Mouse (Mus musculus): ENCODE data around the gene Sipa1l2. TPM values are rescaled to one million over a fixed set of nuclear protein-coding genes. Genes with fewer than 3 reads are reported as not detected.

Gene Sipa1l2
- polyA plus RNA-seq, 1 experiment = 6.5 TPM

DNA sequence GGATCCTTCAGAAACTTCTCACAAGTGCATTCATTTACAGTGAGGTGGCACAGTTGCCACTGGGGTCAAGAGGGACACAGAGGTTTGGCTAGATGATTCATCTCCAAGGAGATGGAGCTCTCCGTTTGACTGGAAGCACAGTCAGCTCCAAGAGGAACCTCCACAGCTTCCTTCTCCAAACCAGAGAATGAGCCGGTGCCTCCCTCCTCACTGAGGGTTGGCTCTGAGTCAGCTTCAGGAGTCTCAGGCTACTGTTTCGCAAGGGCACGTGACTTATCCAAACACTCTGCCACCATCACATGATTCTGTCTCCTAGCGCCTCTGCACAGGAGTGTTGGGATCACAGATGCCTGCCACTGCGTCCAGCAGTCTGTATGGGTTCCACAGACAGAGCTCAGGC lies 153.5 kb downstream of the Sipa1l2 start:
- TF ChIP-seq USF1 (IDR thresholded peaks at IDR 0.05; ENCODE audit: low read depth) = peak; percentile 97
- TF ChIP-seq MAX (IDR thresholded peaks at IDR 0.05) = peak; percentile 78
- no peak for TF ChIP-seq CTCF (IDR thresholded peaks at IDR 0.05; ENCODE audit: control insufficient read depth, insufficient read depth, insufficient read length)
- peak; percentile 29 for TF ChIP-seq MYOD1 (IDR thresholded peaks at IDR 0.05; ENCODE audit: control insufficient read depth, insufficient read length, low read depth)
- TF ChIP-seq MYOG (IDR thresholded peaks at IDR 0.05; ENCODE audit: control insufficient read depth, extremely low read depth, insufficient read length) = no peak
- TF ChIP-seq CEBPB (IDR thresholded peaks at IDR 0.05; ENCODE audit: low read depth) = peak; percentile 88
- H3K4me3 ChIP-seq (ENCODE audit: insufficient read depth, poor library complexity, severe bottlenecking) = no peak overlapping the region
- H3K36me3 ChIP-seq (ENCODE audit: control insufficient read depth, insufficient read depth) = no peaks in the 10 kb centered on the region
- H3K79me3 ChIP-seq (ENCODE audit: low read depth) = no peaks in the 10 kb centered on the region
- H3ac ChIP-seq (ENCODE audit: control insufficient read depth, insufficient read length, low read depth) = no peak overlapping the region
- H3K27me3 ChIP-seq (ENCODE audit: control insufficient read depth, insufficient read depth, insufficient read length) = no peaks in the 10 kb centered on the region
- H3K79me2 ChIP-seq (ENCODE audit: control insufficient read depth, insufficient read depth) = no peaks in the 10 kb centered on the region

- TF ChIP-seq MYOD1 (IDR thresholded peaks at IDR 0.05; ENCODE audit: control insufficient read depth, insufficient read length, low read depth) (no peak), FOSL1 (IDR thresholded peaks at IDR 0.05; ENCODE audit: insufficient read depth, low read length, poor library complexity, severe bottlenecking) (no peak), MAX (IDR thresholded peaks at IDR 0.05) (no peak), USF1 (IDR thresholded peaks at IDR 0.05; ENCODE audit: low read depth) (no peak), CEBPB (IDR thresholded peaks at IDR 0.05; ENCODE audit: low read depth) (no peak), MYOG (IDR thresholded peaks at IDR 0.05; ENCODE audit: control insufficient read depth, extremely low read depth, insufficient read length) (no peak), CTCF (IDR thresholded peaks at IDR 0.05; ENCODE audit: control insufficient read depth, insufficient read depth, insufficient read length) (no peak)
- H3K79me2 ChIP-seq (ENCODE audit: control insufficient read depth, insufficient read depth) = no peaks in the 10 kb centered on the region
- H3K79me3 ChIP-seq (ENCODE audit: low read depth) = no peaks in the 10 kb centered on the region
- H3K4me3 ChIP-seq (ENCODE audit: insufficient read depth, poor library complexity, severe bottlenecking) = no peak overlapping the region
- H3K36me3 ChIP-seq (ENCODE audit: control insufficient read depth, insufficient read depth) = no peaks in the 10 kb centered on the region
- no peaks in the 10 kb centered on the region for H3K27me3 ChIP-seq (ENCODE audit: control insufficient read depth, insufficient read depth, insufficient read length)
- H3ac ChIP-seq (ENCODE audit: control insufficient read depth, insufficient read length, low read depth) = no peak overlapping the region
These were observed 155.0 kb downstream of the Sipa1l2 start for GRCm38 (mm10) chr8:125414651-125415050.

GRCm38 (mm10) chr8:125413001-125413909 lies 156.4 kb downstream of the Sipa1l2 start:
- Histone ChIP-seq H3K27me3 (ENCODE audit: control insufficient read depth, insufficient read depth, insufficient read length) (no peaks in the 10 kb centered on the region), H3ac (ENCODE audit: control insufficient read depth, insufficient read length, low read depth) (no peak overlapping the region), H3K79me3 (ENCODE audit: low read depth) (no peaks in the 10 kb centered on the region), H3K79me2 (ENCODE audit: control insufficient read depth, insufficient read depth) (no peaks in the 10 kb centered on the region), H3K4me3 (ENCODE audit: insufficient read depth, poor library complexity, severe bottlenecking) (no peak overlapping the region), H3K36me3 (ENCODE audit: control insufficient read depth, insufficient read depth) (no peaks in the 10 kb centered on the region)
- TF ChIP-seq CEBPB (IDR thresholded peaks at IDR 0.05; ENCODE audit: low read depth) (no peak), FOSL1 (IDR thresholded peaks at IDR 0.05; ENCODE audit: insufficient read depth, low read length, poor library complexity, severe bottlenecking) (no peak), MYOD1 (IDR thresholded peaks at IDR 0.05; ENCODE audit: control insufficient read depth, insufficient read length, low read depth) (no peak), USF1 (IDR thresholded peaks at IDR 0.05; ENCODE audit: low read depth) (no peak), CTCF (IDR thresholded peaks at IDR 0.05; ENCODE audit: control insufficient read depth, insufficient read depth, insufficient read length) (no peak), MYOG (IDR thresholded peaks at IDR 0.05; ENCODE audit: control insufficient read depth, extremely low read depth, insufficient read length) (no peak), MAX (IDR thresholded peaks at IDR 0.05) (no peak)

DNA sequence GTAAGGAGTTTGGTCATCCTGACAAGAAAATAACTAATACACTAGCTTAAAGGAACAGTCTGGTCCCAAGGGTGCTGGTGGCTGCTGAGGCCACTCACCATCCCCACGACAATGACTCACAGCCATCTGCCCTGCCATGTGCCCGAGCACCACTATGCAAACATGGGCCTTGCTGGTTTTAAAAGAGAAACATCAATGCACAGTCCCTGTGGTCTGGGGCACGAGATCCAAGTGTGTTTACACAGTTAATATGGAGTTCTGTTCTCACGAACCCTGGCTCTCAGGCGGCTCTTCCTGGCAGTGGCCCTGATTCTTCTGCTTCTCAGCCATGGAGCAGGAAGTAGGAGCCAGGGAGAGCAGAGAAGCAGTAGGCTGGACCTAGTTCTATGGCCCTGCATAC lies 159.0 kb downstream of the Sipa1l2 start:
- Histone ChIP-seq H3K36me3 (ENCODE audit: control insufficient read depth, insufficient read depth) (no peaks in the 10 kb centered on the region), H3K27me3 (ENCODE audit: control insufficient read depth, insufficient read depth, insufficient read length) (no peaks in the 10 kb centered on the region), H3ac (ENCODE audit: control insufficient read depth, insufficient read length, low read depth) (no peak overlapping the region), H3K79me2 (ENCODE audit: control insufficient read depth, insufficient read depth) (no peaks in the 10 kb centered on the region), H3K4me3 (ENCODE audit: insufficient read depth, poor library complexity, severe bottlenecking) (no peak overlapping the region), H3K79me3 (ENCODE audit: low read depth) (no peaks in the 10 kb centered on the region)
- TF ChIP-seq MYOD1 (IDR thresholded peaks at IDR 0.05; ENCODE audit: control insufficient read depth, insufficient read length, low read depth) (no peak), CTCF (IDR thresholded peaks at IDR 0.05; ENCODE audit: control insufficient read depth, insufficient read depth, insufficient read length) (no peak), MAX (IDR thresholded peaks at IDR 0.05) (peak; percentile 59)

DNA sequence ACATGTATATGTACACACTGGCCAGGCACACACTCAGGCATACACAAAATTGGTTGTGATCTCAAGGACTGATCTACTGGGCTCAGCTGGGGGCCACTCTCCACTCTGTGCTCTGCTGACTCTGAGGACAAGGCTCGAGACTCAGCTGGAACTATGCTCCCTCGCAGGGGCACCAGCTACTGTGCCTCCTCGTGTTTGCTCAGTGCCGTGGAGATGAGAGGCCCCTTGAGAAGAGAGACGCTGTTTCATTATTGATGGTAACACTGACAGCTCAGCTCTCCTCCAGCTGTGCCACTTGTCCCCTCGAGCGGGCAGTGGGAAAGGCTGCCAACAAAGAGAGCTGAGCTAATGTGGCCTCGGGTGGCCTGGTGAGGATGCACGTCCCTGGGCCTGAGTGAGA lies 161.9 kb downstream of the Sipa1l2 start:
- Histone ChIP-seq H3K4me3 (ENCODE audit: insufficient read depth, poor library complexity, severe bottlenecking) (no peak overlapping the region), H3K36me3 (ENCODE audit: control insufficient read depth, insufficient read depth) (no peaks in the 10 kb centered on the region), H3K79me3 (ENCODE audit: low read depth) (no peaks in the 10 kb centered on the region), H3K27me3 (ENCODE audit: control insufficient read depth, insufficient read depth, insufficient read length) (no peaks in the 10 kb centered on the region), H3K79me2 (ENCODE audit: control insufficient read depth, insufficient read depth) (no peaks in the 10 kb centered on the region), H3ac (ENCODE audit: control insufficient read depth, insufficient read length, low read depth) (no peak overlapping the region)
- no peak for TF ChIP-seq MYOG (IDR thresholded peaks at IDR 0.05; ENCODE audit: control insufficient read depth, extremely low read depth, insufficient read length)
- TF ChIP-seq FOSL1 (IDR thresholded peaks at IDR 0.05; ENCODE audit: insufficient read depth, low read length, poor library complexity, severe bottlenecking) = no peak
- TF ChIP-seq CTCF (IDR thresholded peaks at IDR 0.05; ENCODE audit: control insufficient read depth, insufficient read depth, insufficient read length) = no peak
- no peak for TF ChIP-seq MYOD1 (IDR thresholded peaks at IDR 0.05; ENCODE audit: control insufficient read depth, insufficient read length, low read depth)
- TF ChIP-seq CEBPB (IDR thresholded peaks at IDR 0.05; ENCODE audit: low read depth) = no peak
- TF ChIP-seq MAX (IDR thresholded peaks at IDR 0.05) = no peak
- TF ChIP-seq USF1 (IDR thresholded peaks at IDR 0.05; ENCODE audit: low read depth) = no peak
